Mouse (Mus musculus) monocyte, adult 2 months (primary cell): ENCODE measurements around the gene Prkra.

Experiments
- DNase-seq, 2 experiments: peaks; one replicate each; pipeline ENCODE4 v3.0.0; 2022; ENCODE audit warnings: low spot score in 2 of 2, low read depth in 1 of 2

Prkra gene

DNA sequence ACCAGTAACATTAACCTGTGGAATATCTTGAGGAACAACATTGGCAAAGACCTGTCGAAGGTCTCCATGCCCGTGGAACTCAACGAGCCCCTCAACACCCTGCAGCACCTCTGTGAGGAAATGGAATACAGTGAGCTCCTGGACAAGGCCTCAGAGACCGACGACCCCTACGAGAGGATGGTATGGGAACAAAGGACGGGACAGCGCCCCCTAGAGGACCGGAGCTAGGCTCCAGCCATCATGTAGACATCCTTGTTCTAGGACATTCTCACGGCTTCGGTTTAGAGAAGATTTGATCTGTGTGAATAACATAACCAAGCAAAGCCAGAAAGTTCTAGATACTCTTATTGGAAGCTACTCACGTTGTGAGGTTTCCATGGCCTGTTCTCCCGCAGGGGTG, 62.7 kb downstream of the Prkra start:
- no peak for DNase-seq
